Mouse (Mus musculus): ENCODE measurements at regions not wholly inside any gene's neighbourhood (a gene's known extent, or its start where the extent isn't known, plus 50 kb on each side); places are given as distances from the start of the nearest gene placed in this dataset.

DNA sequence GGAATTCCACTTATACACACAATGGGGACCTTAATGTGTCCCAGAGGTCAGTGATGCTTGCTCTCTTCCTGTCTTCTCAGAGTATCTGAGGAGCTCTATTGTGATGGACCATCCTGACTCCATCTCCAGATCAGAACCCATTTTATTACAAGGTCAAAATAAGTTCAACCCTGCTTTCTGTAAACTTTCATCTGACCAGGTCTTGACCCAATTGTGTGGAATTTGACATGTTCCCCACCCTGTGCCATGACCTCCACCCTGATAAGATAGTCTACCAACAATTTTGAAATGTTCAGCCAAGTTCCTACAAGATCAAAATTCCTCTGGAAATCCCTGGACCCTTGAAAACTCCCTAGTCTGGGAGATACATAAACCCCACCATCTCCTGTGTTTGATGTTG lies 133.7 kb downstream of the Rpap3 start:
- Histone ChIP-seq H3K9ac (no peak overlapping the region), H3K9me3 (no peaks in the 10 kb centered on the region), H3K36me3 (no peaks in the 10 kb centered on the region), H3K27me3 (no peaks in the 10 kb centered on the region), H3K4me3 (no peak overlapping the region), H3K4me2 (no peak overlapping the region), H3K27ac (replicated peaks) (no peak overlapping the region), H3K4me1 (replicated peaks) (no peaks in the 10 kb centered on the region)
- no peak for ATAC-seq (ENCODE audit: low read depth)

DNA sequence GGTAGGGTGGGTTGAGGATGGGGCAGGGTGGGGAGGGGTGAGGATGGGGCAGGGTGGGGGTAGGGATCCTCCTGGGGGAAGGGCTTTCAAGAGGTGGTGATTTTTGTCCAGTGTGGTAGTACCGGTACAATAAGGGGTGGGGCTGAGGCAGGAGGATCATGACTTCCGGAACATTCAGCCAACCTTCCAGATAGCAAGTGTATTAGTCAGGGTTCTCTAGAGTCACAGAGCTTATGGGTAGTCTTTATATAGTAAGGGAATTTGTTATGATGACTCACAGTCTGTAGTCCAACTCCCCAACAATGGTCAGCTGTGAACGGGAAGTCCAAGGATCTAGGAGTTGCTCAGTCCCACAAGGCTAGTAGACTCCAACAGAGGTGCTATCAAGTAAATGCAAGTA lies 145.5 kb downstream of the Rpap3 start:
- H3K4me3 ChIP-seq, result no peak overlapping the region
- 96% methylated on average over 3 of the region's 3 CpGs for WGBS
- H3K36me3 ChIP-seq, result no peaks in the 10 kb centered on the region
- H3K27me3 ChIP-seq, result no peaks in the 10 kb centered on the region
- H3K4me2 ChIP-seq, result no peak overlapping the region
- no peak overlapping the region for H3K9ac ChIP-seq
- H3K4me1 ChIP-seq (replicated peaks), result no peaks in the 10 kb centered on the region
- ATAC-seq (ENCODE audit: low read depth), result no peak
- H3K27ac ChIP-seq (replicated peaks), result no peak overlapping the region
- peaks cover 14% of the 10 kb centered on the region for H3K9me3 ChIP-seq

DNA sequence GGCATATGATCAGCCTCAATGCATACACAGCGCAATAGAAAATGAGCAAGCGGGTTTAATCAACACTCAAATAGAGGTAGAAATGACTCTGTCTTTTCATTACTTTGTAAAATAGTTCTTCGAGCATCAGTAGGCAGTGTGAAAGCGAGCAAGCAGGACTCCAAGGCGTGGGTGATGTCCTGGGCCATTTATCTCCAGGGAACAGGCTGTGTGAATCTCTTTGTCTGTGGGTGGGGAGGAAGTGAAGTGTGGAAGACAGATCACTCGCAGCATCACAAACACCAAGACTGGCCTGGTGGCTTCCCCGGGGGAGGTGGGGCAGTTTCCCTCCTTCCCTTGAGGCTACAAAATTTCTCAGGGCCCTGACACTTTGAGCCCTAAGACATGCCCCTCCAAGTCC lies 146.9 kb downstream of the Rpap3 start:
- 83% methylated on average over 7 of the region's 7 CpGs for WGBS
- Histone ChIP-seq H3K9me3 (peaks cover 14% of the 10 kb centered on the region), H3K4me3 (no peak overlapping the region), H3K27ac (replicated peaks) (no peak overlapping the region), H3K4me1 (replicated peaks) (no peaks in the 10 kb centered on the region), H3K9ac (no peak overlapping the region), H3K4me2 (no peak overlapping the region), H3K27me3 (no peaks in the 10 kb centered on the region), H3K36me3 (no peaks in the 10 kb centered on the region)
- ATAC-seq (ENCODE audit: low read depth), result no peak

DNA sequence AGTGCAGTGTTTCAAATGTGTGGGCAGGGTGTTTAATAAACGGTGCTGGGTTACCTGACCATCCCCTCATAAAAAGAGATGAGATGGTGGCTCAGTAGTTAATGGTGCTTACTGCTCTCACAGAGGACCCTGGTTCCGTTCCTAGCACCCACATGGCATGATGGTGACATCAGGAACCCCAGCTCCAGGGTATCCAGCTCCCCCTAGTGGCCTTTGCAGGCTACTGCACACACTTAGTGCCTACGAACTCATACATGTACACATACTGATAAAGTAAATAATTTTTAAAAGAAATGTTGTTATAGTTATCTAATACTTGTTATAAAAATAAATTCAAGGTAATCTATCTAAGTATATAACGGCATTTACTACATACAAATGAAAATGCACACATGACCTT lies 157.3 kb downstream of the Rpap3 start:
- H3K4me3 ChIP-seq, result no peak overlapping the region
- no peaks in the 10 kb centered on the region for H3K4me1 ChIP-seq (replicated peaks)
- no peak overlapping the region for H3K9ac ChIP-seq
- no peaks in the 10 kb centered on the region for H3K27me3 ChIP-seq
- H3K4me2 ChIP-seq, result no peak overlapping the region
- no peak for ATAC-seq (ENCODE audit: low read depth)
- peaks cover 3% of the 10 kb centered on the region; the same call in 1 of the 2 replicates for H3K9me3 ChIP-seq
- no peak overlapping the region for H3K27ac ChIP-seq (replicated peaks)
- H3K36me3 ChIP-seq, result no peaks in the 10 kb centered on the region
- WGBS, result 93% methylated on average over 4 of the region's 4 CpGs

DNA sequence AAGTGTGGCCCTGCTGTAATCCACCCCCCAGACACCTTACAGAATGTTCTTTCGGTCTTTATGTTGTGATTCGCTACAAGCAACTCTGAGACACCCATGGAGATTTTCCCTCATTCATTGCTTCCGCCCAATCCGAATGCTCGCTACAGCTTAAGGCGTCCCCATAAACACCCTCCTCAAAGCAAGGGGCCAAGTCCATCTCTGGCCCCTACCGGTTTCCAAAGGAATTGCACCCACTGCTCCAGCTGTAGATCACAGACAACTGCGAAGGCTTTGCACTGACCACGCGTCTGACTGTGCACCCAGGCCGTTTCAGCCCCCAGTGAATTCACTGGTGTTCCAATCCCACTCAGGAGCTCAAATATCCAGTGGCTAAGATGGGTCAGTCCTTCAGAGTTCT lies 160.6 kb downstream of the Rpap3 start:
- peaks cover 3% of the 10 kb centered on the region; the same call in 1 of the 2 replicates for H3K9me3 ChIP-seq
- H3K27ac ChIP-seq (replicated peaks), result no peak overlapping the region
- 86% methylated on average over 11 of the region's 11 CpGs for WGBS
- H3K4me2 ChIP-seq, result no peak overlapping the region
- no peak overlapping the region for H3K4me3 ChIP-seq
- no peak for ATAC-seq (ENCODE audit: low read depth)
- no peak overlapping the region for H3K9ac ChIP-seq
- H3K27me3 ChIP-seq, result no peaks in the 10 kb centered on the region
- no peaks in the 10 kb centered on the region for H3K36me3 ChIP-seq
- peaks cover 12% of the 10 kb centered on the region for H3K4me1 ChIP-seq (replicated peaks)

DNA sequence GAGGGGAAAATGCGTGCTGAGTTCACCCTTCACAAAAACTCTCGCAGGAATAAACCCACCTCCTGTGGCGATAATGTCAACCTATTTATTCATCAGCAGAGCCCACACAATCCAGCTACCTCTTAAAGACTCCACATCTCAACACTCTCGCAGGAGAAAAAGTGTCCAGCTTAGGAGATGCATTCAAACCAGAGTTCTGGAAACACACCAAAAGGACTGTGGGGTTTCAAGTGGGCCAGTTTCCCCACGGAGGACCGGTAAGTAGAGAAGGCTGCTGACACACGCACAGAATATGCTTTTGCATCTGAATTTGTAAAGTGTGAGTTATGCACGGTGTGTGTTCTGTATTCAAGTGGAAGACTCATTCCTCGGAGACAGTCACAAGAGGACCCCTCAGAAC lies 164.0 kb downstream of the Rpap3 start:
- no peak overlapping the region for H3K4me2 ChIP-seq
- H3K9ac ChIP-seq, result no peak overlapping the region
- no peaks in the 10 kb centered on the region for H3K27me3 ChIP-seq
- no peaks in the 10 kb centered on the region for H3K36me3 ChIP-seq
- 0 out of 2 replicates have a peak, but pooled peaks cover 5% of the 10 kb centered on the region for H3K9me3 ChIP-seq
- H3K4me1 ChIP-seq (replicated peaks), result peaks cover 12% of the 10 kb centered on the region
- no peak for ATAC-seq (ENCODE audit: low read depth)
- H3K27ac ChIP-seq (replicated peaks), result 0 out of 2 replicates have a peak overlapping the region, but pooled peaks have one; percentile 49
- no peak overlapping the region for H3K4me3 ChIP-seq
- 61% methylated on average over 9 of the region's 9 CpGs for WGBS

DNA sequence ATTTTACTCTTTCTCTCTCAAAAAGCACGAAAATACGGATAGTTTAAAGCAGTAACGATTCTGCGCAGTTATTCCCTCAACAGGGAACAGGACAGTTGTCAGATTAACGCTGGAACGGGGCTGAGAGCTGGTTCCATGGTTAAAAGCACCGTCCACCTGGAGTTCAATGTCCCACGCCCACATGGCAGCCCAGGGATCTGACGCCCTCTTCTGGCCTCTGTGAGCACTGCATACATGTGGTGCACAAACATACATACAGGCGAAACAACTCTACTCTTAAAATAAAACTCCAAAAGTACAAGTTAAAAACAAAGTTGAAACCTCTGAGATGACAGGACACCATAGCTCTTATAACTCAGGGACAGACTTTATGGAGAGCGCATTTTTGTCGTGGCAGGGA lies 169.5 kb downstream of the Rpap3 start:
- 90% methylated on average over 12 of the region's 12 CpGs for WGBS
- no peak overlapping the region for H3K4me3 ChIP-seq
- H3K4me1 ChIP-seq (replicated peaks), result peaks cover 4% of the 10 kb centered on the region; the same call in 1 of the 2 replicates
- H3K36me3 ChIP-seq, result no peaks in the 10 kb centered on the region
- ATAC-seq (ENCODE audit: low read depth), result no peak
- 0 out of 2 replicates have a peak, but pooled peaks cover 5% of the 10 kb centered on the region for H3K9me3 ChIP-seq
- H3K27me3 ChIP-seq, result no peaks in the 10 kb centered on the region
- no peak overlapping the region for H3K4me2 ChIP-seq
- no peak overlapping the region for H3K9ac ChIP-seq
- no peak overlapping the region for H3K27ac ChIP-seq (replicated peaks)

DNA sequence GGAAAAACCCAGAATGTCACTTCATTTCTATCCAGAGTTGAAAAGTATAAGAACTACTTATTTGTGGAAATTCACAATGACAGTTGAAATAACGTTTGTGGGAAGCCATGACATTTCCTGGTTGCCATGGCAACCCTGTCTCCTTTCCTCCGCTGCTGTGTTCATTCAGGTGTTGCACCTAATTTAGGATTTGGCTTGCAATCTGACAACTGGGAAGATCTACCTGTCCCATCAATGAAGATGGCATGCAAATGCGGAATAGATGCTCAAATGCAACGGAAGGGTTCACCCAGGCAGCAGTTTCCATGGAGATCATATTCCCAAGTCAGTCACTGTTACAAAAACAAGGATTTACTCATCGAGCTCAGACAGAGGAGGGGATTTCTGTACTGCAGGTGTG lies 170.7 kb downstream of the Rpap3 start:
- 57% methylated on average over 5 of the region's 5 CpGs for WGBS
- Histone ChIP-seq H3K27ac (replicated peaks) (no peak overlapping the region), H3K27me3 (no peaks in the 10 kb centered on the region), H3K4me1 (replicated peaks) (peaks cover 4% of the 10 kb centered on the region; the same call in 1 of the 2 replicates), H3K9me3 (0 out of 2 replicates have a peak, but pooled peaks cover 5% of the 10 kb centered on the region), H3K4me3 (no peak overlapping the region), H3K4me2 (no peak overlapping the region), H3K9ac (no peak overlapping the region), H3K36me3 (no peaks in the 10 kb centered on the region)
- no peak for ATAC-seq (ENCODE audit: low read depth)

DNA sequence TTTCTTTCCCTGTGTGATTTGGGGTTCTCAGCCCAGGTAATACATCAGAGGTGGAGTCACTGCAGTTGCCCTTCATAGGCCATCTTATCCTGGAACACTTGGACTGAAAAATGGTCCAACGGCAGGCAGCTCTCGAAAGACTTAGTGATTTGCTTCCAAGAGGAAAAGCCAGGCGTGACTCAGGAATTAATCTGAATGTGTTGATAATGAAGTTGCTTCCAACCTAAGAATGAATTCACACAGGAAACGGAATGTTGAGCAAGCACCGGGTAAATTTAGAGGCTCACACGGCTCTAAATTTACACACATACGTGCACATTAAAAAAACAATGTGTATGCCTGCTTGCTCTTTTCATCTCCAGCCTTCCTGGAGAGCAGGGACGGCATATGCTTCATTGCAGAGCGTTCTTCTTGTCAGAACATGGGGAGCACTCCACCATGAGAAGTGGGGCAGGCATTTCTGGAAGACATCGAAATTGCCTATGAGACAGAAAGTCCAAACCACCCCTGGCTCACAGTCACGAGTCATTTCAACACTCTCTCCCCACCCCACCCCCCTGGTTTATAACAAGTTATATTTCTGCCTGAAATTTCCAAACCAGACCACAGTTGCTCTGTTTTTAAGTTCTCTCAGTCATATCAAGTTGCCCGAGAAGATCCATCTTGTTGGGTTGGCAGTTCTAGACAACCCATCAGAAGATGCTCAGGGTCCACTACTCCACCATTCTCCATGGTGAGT lies 171.9 kb downstream of the Rpap3 start:
- Histone ChIP-seq H3K4me3 (no peak overlapping the region), H3K4me2 (no peak overlapping the region), H3K9me3 (0 out of 2 replicates have a peak, but pooled peaks cover under 1% of the 10 kb centered on the region), H3K4me1 (replicated peaks) (peaks cover 4% of the 10 kb centered on the region; the same call in 1 of the 2 replicates), H3K27me3 (no peaks in the 10 kb centered on the region), H3K36me3 (no peaks in the 10 kb centered on the region), H3K9ac (no peak overlapping the region), H3K27ac (replicated peaks) (no peak overlapping the region)
- no peak for ATAC-seq (ENCODE audit: low read depth)
- WGBS, result 76% methylated on average over 12 of the region's 12 CpGs

DNA sequence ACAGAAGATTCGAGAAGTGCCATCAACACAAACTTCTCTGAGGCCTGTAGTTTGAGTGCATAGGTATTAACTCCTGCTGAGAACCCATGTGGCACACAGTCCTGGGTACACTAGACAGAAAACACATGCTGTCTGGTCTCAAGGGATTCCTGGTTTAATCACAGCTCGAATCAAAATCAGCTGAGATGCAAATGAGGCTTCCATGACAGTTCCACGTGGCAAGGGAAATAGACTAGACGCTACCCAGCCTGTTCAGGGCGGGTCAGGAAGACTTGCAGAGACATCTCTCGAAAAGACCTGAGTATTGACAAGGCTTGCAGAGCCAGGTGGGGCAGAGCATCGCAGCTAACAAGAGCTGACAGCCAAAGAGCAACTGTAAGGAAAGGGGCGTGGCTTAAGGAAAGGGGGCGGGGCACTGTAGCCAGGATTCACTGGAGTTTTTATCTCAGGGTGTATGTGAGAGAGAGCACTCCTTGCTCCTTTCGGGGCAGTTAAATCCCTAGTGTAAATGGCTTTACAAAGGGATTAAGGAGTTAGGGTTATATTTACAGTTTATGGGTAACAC lies 173.2 kb downstream of the Rpap3 start:
- 69% methylated on average over 10 of the region's 10 CpGs for WGBS
- no peak overlapping the region for H3K4me2 ChIP-seq
- H3K9ac ChIP-seq, result no peak overlapping the region
- peaks cover 4% of the 10 kb centered on the region; the same call in 1 of the 2 replicates for H3K4me1 ChIP-seq (replicated peaks)
- no peaks in the 10 kb centered on the region for H3K36me3 ChIP-seq
- H3K4me3 ChIP-seq, result no peak overlapping the region
- H3K9me3 ChIP-seq, result no peaks in the 10 kb centered on the region
- H3K27ac ChIP-seq (replicated peaks), result no peak overlapping the region
- H3K27me3 ChIP-seq, result no peaks in the 10 kb centered on the region
- ATAC-seq (ENCODE audit: low read depth), result no peak

DNA sequence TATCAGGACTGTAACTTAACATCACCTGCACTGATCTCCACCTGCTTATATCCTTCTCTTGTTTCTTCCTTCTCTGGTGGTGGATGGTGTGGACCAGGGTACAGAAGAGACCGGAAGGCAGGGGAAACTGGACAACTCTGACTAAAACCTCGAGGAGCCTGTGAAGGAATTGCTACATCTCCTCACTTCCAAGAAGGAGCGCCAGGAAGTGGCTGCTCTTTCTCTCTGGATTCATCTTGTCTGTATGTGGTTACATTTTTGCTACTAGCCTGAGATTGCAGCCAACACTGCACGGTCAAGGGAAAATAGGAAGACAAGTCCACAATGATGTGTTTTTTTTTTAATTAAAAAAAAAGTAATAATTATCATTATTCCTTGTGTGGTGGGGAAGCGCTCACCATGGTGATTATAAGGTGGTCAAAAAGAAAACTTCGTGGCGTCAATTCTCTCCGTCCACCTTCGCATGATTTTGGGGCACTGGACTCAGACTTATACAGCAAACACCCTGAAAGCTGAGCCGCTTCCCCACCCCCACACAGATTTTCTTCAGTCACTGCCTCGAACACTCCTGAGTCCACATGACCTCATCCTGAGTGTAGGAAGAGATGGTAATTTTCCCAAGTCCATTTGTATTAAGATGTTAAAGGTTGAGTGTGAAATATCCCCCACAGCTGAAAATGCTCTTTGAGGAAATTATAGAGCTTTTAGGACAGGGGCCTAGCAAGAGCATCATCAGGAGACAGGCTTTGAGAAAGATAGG lies 177.2 kb downstream of the Rpap3 start:
- no peak overlapping the region for H3K27ac ChIP-seq (replicated peaks)

DNA sequence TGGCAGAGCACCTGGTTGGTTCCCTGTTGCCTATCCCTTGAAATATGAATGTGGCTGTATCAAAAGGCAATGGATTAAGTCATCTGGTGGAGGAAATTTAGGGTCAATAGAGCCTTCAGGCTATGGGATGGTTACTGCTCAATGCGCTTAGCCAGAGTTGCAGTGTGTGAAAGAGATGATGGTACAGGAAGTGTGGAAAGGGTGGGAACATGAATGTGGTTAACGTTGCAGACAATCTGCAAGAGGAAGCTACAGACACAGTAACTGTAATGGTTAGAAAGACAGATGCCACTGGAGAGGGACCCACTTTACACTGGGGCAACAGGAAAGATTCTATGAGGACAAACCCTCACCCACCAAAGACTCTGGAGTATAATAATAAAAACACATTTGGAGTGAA lies 185.2 kb downstream of the Rpap3 start:
- Histone ChIP-seq H3K9me3 (no peaks in the 10 kb centered on the region), H3K4me1 (replicated peaks) (peaks cover 7% of the 10 kb centered on the region)
- 84% methylated on average over 2 of the region's 2 CpGs for WGBS

More for the DNA sequence above, 177.2 kb downstream of the Rpap3 start:
- no peaks in the 10 kb centered on the region for H3K27me3 ChIP-seq
- no peaks in the 10 kb centered on the region for H3K36me3 ChIP-seq
- H3K9me3 ChIP-seq, result no peaks in the 10 kb centered on the region
- no peak overlapping the region for H3K9ac ChIP-seq
- H3K4me3 ChIP-seq, result no peak overlapping the region
- no peak overlapping the region for H3K4me2 ChIP-seq
- no peaks in the 10 kb centered on the region for H3K4me1 ChIP-seq (replicated peaks)
- ATAC-seq (ENCODE audit: low read depth), result no peak
- 88% methylated on average over 11 of the region's 11 CpGs for WGBS

More for the DNA sequence above, 185.2 kb downstream of the Rpap3 start:
- Histone ChIP-seq H3K27me3 (no peaks in the 10 kb centered on the region), H3K4me2 (no peak overlapping the region), H3K27ac (replicated peaks) (no peak overlapping the region), H3K36me3 (no peaks in the 10 kb centered on the region), H3K9ac (no peak overlapping the region), H3K4me3 (no peak overlapping the region)
- ATAC-seq (ENCODE audit: low read depth), result no peak

All from neural tube, embryonic 13.5 days (tissue).